In the genomic region with DNA sequence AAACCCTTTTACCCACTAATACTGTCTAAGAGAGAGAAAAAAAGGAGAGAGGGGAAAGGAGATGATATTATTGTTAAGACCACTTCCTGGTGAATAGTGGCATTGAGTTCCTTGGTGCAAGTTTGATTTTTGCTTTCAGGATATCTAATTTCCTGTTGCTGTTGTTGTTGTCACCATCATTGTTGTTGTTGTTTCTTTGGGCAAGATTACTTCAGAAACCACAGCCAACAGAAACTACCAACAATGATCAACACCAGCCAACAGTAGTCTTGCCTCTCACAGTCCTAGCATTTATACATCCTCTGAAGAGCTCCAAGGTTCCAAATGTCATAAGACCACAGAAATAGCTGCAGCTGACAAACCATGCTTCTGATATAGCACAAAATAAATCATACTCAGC, we compare ENCODE assay signal across 29 mouse cellular contexts. TPM values are rescaled to one million over a fixed set of nuclear protein-coding genes. Genes with fewer than 3 reads are reported as not detected.
"Had no signal": no experiment of that assay in that cellular context is flagged by ENCODE, and none has a peak within 500 bp of the region (broad histone marks: within the 10 kb centered on the region; RNA-seq: fewer than 3 reads in every experiment).

No protein-coding gene starts in this region.

- H3K9ac ChIP-seq: embryonic facial prominence, embryonic 12.5 days; embryonic facial prominence, embryonic 13.5 days; embryonic facial prominence, embryonic 15.5 days; forebrain, embryonic 12.5 days; forebrain, embryonic 13.5 days; forebrain, embryonic 15.5 days; forebrain, postnatal 0 days had no signal

- ATAC-seq: forebrain, embryonic 13.5 days; forebrain, embryonic 14.5 days; forebrain, embryonic 15.5 days; forebrain, embryonic 16.5 days; forebrain, postnatal 0 days had no signal

- H3K4me1 ChIP-seq: embryonic facial prominence, embryonic 10.5 days; embryonic facial prominence, embryonic 12.5 days; embryonic facial prominence, embryonic 13.5 days; embryonic facial prominence, embryonic 15.5 days; forebrain, embryonic 10.5 days; forebrain, embryonic 12.5 days; forebrain, embryonic 13.5 days; forebrain, embryonic 15.5 days had no signal

- H3K27ac ChIP-seq: embryonic facial prominence, embryonic 10.5 days; embryonic facial prominence, embryonic 12.5 days; embryonic facial prominence, embryonic 13.5 days; embryonic facial prominence, embryonic 15.5 days; forebrain, embryonic 10.5 days; forebrain, embryonic 12.5 days; forebrain, embryonic 13.5 days; forebrain, embryonic 15.5 days; gastrocnemius, adult 2 months; heart, adult 2 months had no signal

- DNase-seq: cerebellum, adult 9-10 months; cerebellum, adult 9-11 months; cerebellum, postnatal 10 days; cerebellum, postnatal 14 days; cerebellum, postnatal 25 days; cerebellum, postnatal 36 days; embryo, embryonic 11 days; forebrain, postnatal 0 days; gastrocnemius, adult 2 months; gastrocnemius, postnatal 10 days; gastrocnemius, postnatal 14 days; gastrocnemius, postnatal 25 days; gastrocnemius, postnatal 36 days; heart, adult 11 months; heart, adult 18-20 months; heart, adult 2 months had no signal

- H3K4me3 ChIP-seq: embryonic facial prominence, embryonic 10.5 days; embryonic facial prominence, embryonic 12.5 days; embryonic facial prominence, embryonic 13.5 days; embryonic facial prominence, embryonic 15.5 days; erythroblast, embryonic 14.5 days; forebrain, embryonic 10.5 days; forebrain, embryonic 12.5 days; forebrain, embryonic 13.5 days; forebrain, embryonic 15.5 days; gastrocnemius, adult 2 months; heart, adult 2 months had no signal

- H3K9me3 ChIP-seq: embryonic facial prominence, embryonic 10.5 days; embryonic facial prominence, embryonic 12.5 days; embryonic facial prominence, embryonic 13.5 days; embryonic facial prominence, embryonic 15.5 days; forebrain, embryonic 10.5 days; forebrain, embryonic 12.5 days; forebrain, embryonic 13.5 days; forebrain, embryonic 15.5 days had no signal

- H3K4me2 ChIP-seq: embryonic facial prominence, embryonic 12.5 days; embryonic facial prominence, embryonic 13.5 days; embryonic facial prominence, embryonic 15.5 days; forebrain, embryonic 12.5 days; forebrain, embryonic 13.5 days; forebrain, embryonic 15.5 days had no signal

- H3K27me3 ChIP-seq: embryonic facial prominence, embryonic 12.5 days; embryonic facial prominence, embryonic 13.5 days; embryonic facial prominence, embryonic 15.5 days; forebrain, embryonic 12.5 days; forebrain, embryonic 13.5 days; forebrain, embryonic 15.5 days had no signal

- H3K36me3 ChIP-seq: embryonic facial prominence, embryonic 10.5 days; embryonic facial prominence, embryonic 12.5 days; embryonic facial prominence, embryonic 13.5 days; embryonic facial prominence, embryonic 15.5 days; forebrain, embryonic 10.5 days; forebrain, embryonic 12.5 days; forebrain, embryonic 15.5 days had no signal

RNA-seq across cellular contexts. Expression of gene Slfn3, which starts 13.9 kb away (rescaled TPM):
- polyA plus RNA-seq: erythroblast, embryonic 14.5 days had no signal

RNA-seq across cellular contexts. Expression of gene Slfn4, which starts 30.0 kb away (rescaled TPM):
- polyA plus RNA-seq: embryonic facial prominence, embryonic 10.5 days; embryonic facial prominence, embryonic 11.5 days; embryonic facial prominence, embryonic 12.5 days; erythroblast, embryonic 14.5 days; forebrain, embryonic 10.5 days; forebrain, embryonic 11.5 days; forebrain, embryonic 12.5 days; forebrain, embryonic 13.5 days; forebrain, embryonic 14.5 days; forebrain, embryonic 15.5 days; forebrain, embryonic 16.5 days had no signal
